Mouse (Mus musculus) left cerebral cortex, adult 2 months (tissue): ENCODE data around the gene Zdhhc25. TPM values are rescaled to one million over a fixed set of nuclear protein-coding genes. Genes with fewer than 3 reads are reported as not detected.

Experiments used
- DNase-seq, 2 experiments: peaks; one replicate each; pipeline ENCODE4 v3.0.0; 2021 to 2022; ENCODE audit warnings: low spot score in 2 of 2, mixed read lengths in 1 of 2; ENCODE audit errors: extremely low spot score in 1 of 2
- H3K27ac ChIP-seq: fragments of 200-600 bp; 2 replicates; pipeline ENCODE4 v1.8.1; 2022
- H3K4me3 ChIP-seq: fragments of 200-600 bp; 2 replicates; pipeline ENCODE4 v1.8.1; 2022
- CTCF ChIP-seq: fragments of 200-600 bp; IDR thresholded peaks from 2 replicates; pipeline ENCODE4 v1.8.1; 2022; ENCODE audit warnings: antibody characterized with exemption, mild to moderate bottlenecking, moderate library complexity
- intact Hi-C: fragments of 180-260 bp; cut with DNase I; formaldehyde crosslinking; loops from one replicate; pipeline ENCODE4 v1.15.1; 2025
- total RNA-seq, 2 experiments: library from RNA; stranded (reverse); gene quantifications; 2 replicates each; pipeline ENCODE4 v1.2.3; 2021

Gene Zdhhc25
- total RNA-seq, 2 experiments from 2014 or later: not detected

- intact Hi-C loops: no loop called here
- Histone ChIP-seq H3K27ac (no peak overlapping the region), H3K4me3 (no peak overlapping the region)
- no peak for TF ChIP-seq CTCF
- no peak for DNase-seq
These were observed 4.7 kb downstream of the Zdhhc25 start for GRCm38 (mm10) chr15:88604669-88605414.

GRCm38 (mm10) chr15:88605415-88605785 lies 5.3 kb downstream of the Zdhhc25 start:
- no peak overlapping the region for H3K4me3 ChIP-seq
- intact Hi-C loops: no loop called here
- DNase-seq: no peak
- no peak overlapping the region for H3K27ac ChIP-seq
- TF ChIP-seq CTCF: no peak

GRCm38 (mm10) chr15:88617125-88617524 lies 17.0 kb downstream of the Zdhhc25 start:
- no peak overlapping the region for H3K27ac ChIP-seq
- intact Hi-C loops: loop anchor here (5.0 kb wide), 1 partner anchor 60 kb away; no protein-coding TSS in a partner anchor
- H3K4me3 ChIP-seq: no peak overlapping the region
- TF ChIP-seq CTCF: no peak
- DNase-seq: no peak

GRCm38 (mm10) chr15:88618008-88618773 lies 18.1 kb downstream of the Zdhhc25 start:
- TF ChIP-seq CTCF: peak; percentile 69
- Histone ChIP-seq H3K4me3 (no peak overlapping the region), H3K27ac (no peak overlapping the region)
- intact Hi-C loops: loop anchor here (5.0 kb wide), 1 partner anchor 61 kb away; no protein-coding TSS in a partner anchor
- peak in 1 of 2 experiments; percentile 31 for DNase-seq

GRCm38 (mm10) chr15:88620017-88620416 lies 19.9 kb downstream of the Zdhhc25 start:
- TF ChIP-seq CTCF: no peak
- H3K4me3 ChIP-seq: no peak overlapping the region
- H3K27ac ChIP-seq: no peak overlapping the region
- DNase-seq: no peak
- intact Hi-C loops: no loop called here

- intact Hi-C loops: no loop called here
- no peak overlapping the region for H3K27ac ChIP-seq
- no peak for TF ChIP-seq CTCF
- H3K4me3 ChIP-seq: no peak overlapping the region
- DNase-seq: no peak
These were observed 23.8 kb downstream of the Zdhhc25 start for GRCm38 (mm10) chr15:88623891-88624290.

GRCm38 (mm10) chr15:88624874-88625277 lies 24.8 kb downstream of the Zdhhc25 start:
- Histone ChIP-seq H3K4me3 (no peak overlapping the region), H3K27ac (no peak overlapping the region)
- no peak for TF ChIP-seq CTCF
- no peak for DNase-seq
- intact Hi-C loops: no loop called here

GRCm38 (mm10) chr15:88625303-88626066 lies 25.4 kb downstream of the Zdhhc25 start:
- intact Hi-C loops: no loop called here
- no peak for DNase-seq
- no peak overlapping the region for H3K4me3 ChIP-seq
- no peak overlapping the region for H3K27ac ChIP-seq
- TF ChIP-seq CTCF: no peak

- Histone ChIP-seq H3K27ac (no peak overlapping the region), H3K4me3 (no peak overlapping the region)
- DNase-seq: no peak
- TF ChIP-seq CTCF: no peak
- intact Hi-C loops: no loop called here
These were observed 26.9 kb downstream of the Zdhhc25 start for GRCm38 (mm10) chr15:88626886-88627488.

GRCm38 (mm10) chr15:88628801-88629356 lies 28.8 kb downstream of the Zdhhc25 start:
- no peak for DNase-seq
- intact Hi-C loops: no loop called here
- H3K4me3 ChIP-seq: no peak overlapping the region
- H3K27ac ChIP-seq: no peak overlapping the region
- TF ChIP-seq CTCF: no peak

- peak; percentile 26 for TF ChIP-seq CTCF
- H3K4me3 ChIP-seq: no peak overlapping the region
- no peak for DNase-seq
- intact Hi-C loops: no loop called here
- no peak overlapping the region for H3K27ac ChIP-seq
These were observed 35.1 kb downstream of the Zdhhc25 start for GRCm38 (mm10) chr15:88635205-88635604.
